Mouse (Mus musculus) kidney, postnatal 4 days (tissue): Measurements from ENCODE around the gene Nucb1.
"Not testable (repeated sequence)": the region's sequence is repeated elsewhere in the genome, so short reads cannot be mapped to it uniquely, and the experiment has no call there.

ENCODE experiments used
- DNase-seq, 2 experiments: peaks; one replicate each; pipeline ENCODE4 v3.0.0; 2021; ENCODE audit warnings: mixed read lengths in 2 of 2

Nucb1 gene

DNA sequence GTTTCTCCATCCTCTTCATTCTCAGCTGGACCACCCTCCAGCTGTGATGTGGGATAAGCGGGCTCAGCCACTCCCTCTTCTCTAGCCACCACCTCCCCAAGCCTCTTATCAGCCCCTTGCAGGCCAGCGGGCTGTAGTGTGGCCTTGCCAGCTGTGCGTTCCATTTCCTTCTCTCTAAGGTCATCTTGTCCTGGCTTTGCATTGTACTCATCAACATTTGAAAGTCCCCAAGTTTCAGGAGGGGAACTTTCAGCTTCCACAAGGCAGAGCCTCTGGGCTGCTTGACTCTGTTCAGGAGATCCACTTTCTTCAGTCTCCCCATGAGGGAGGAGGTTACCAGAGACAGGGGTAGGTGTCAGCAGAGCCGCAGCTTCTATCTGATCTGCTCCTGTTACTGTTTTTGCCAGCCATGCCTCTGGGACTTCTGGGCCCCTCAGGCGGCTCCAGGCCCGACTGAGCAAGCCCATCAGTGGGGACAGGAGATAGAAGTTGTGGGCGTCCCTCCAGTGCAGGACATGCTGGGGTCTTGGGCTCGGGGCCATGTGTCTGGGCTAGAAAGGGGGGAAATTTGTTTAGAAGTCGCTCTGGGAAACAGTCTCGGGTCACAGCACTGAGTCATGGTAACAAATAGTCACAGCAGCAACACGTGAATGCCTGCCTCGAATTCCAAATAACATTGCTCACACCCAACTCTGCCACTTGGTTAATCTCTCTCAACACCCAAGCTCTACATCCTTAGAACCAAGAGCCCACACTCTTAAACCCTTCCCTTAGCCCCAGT lies 14.8 kb upstream of the Nucb1 start:
- DNase-seq, result peak in 1 of 2 experiments; percentile 43

DNA sequence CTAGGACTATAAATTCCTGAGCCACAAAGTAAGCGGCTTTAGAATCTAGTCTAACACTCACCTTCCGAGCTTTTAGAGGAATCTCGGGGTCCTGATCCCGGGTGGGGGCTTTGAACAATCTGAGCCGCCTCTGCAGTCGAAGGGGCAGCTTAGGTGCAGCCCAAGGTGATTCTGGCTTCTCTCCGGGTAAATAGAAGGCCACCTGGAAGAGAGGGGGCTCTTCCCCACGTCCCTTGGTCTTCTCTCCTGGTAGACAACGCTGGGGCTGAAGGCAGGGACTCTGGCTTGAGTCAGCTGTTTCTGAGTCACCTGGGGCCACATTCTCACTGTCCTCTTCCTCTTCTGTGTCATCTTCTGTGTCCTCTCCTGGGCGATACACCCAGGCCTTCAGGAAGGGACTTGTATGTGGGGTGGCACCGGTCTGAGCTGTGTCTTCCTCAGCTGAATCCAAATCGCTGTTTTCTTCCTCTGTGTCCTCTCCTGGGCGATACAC lies 13.5 kb upstream of the Nucb1 start:
- DNase-seq, result no peak

- peak in 1 of 2 experiments; percentile 34 for DNase-seq
Measured at GRCm38 (mm10) chr7:45522957-45523676, 12.9 kb upstream of the Nucb1 start.

- DNase-seq, result no peak
Measured at GRCm38 (mm10) chr7:45522194-45522752, 12.1 kb upstream of the Nucb1 start.

DNA sequence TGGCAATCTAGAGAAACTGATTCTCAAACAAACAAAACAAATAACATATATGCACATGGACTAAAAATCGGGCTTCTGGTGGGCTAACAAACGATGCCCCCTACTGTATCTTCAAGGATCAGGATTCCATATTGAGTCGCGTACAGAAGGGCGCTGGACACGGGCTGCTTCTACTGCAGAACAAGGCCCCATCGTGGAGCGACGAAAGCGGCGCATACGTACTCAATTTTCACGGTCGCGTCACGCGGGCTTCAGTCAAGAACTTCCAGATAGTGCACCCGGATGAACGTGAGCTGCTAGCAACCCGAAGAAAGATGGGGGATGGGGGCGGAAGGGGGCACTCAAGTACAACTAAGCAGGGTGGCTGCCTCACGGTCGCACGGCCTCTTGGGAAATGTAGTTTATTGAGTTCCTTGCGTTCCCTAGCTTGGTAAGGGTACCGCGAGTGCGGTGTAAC lies 11.6 kb upstream of the Nucb1 start:
- DNase-seq, result peak; percentile 88 to 93

DNA sequence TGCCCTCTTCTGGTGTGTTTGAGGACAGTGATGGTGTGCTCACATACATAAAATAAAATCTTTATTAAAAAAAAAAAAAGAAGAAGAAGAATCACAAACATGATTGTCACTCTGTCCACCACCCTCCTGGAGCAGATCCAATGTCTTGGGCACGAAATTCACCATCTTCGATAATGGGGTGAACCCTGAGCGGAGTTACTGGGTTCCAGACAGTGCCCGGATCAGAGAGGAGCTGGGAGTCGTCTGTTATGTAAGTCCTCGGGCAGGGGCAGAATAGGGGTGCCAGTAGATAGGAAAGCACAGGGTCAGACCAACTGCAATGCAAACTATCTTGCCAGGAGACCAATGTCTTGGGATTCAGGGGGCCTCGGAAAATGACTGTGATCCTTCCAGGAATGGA lies 10.4 kb upstream of the Nucb1 start:
- no peak for DNase-seq

- DNase-seq, result no peak
Measured at GRCm38 (mm10) chr7:45519345-45520120, 9.3 kb upstream of the Nucb1 start.

DNA sequence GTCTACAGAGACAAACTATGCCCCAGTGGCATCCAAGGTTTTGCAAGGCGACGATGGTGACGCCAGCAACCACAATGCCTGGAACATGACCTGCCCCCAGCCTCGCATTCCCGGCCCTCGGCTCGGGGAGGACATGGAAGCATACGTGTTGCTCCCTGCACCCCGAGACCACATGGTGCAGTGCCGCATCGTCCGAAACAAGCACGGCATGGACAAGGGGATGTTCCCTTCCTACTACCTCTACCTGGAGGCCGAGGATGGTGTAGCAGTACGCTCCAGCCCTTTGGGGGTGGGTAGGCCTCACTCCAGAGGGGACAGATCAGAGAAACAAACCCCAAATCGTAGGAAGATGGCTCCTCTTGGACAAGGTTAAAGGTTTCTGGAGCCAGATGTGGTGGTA lies 8.4 kb upstream of the Nucb1 start:
- DNase-seq, result no peak

- DNase-seq, result not testable (repeated sequence)
Measured at GRCm38 (mm10) chr7:45516846-45517245, 6.6 kb upstream of the Nucb1 start.

DNA sequence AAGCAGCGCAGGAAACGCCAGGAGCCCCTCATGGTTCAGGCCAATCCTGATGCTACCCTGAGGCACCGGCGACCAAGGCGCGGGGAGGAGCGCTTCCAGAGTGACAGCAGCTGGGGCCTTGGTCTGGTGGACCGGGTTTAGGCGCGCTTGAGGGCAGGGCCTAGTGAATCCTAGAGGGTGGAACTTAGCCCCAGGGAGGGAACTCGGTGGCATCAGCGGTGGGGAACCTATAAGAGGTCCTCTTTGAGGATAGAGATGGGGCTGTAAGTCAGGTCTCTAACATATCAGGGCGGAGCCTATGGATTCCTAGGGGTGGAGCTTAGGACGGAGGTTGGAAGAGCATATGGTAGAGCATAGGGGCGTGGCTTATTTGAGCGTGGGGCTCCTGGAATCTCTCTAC lies 5.2 kb upstream of the Nucb1 start:
- peak in 1 of 2 experiments; percentile 26 for DNase-seq

DNA sequence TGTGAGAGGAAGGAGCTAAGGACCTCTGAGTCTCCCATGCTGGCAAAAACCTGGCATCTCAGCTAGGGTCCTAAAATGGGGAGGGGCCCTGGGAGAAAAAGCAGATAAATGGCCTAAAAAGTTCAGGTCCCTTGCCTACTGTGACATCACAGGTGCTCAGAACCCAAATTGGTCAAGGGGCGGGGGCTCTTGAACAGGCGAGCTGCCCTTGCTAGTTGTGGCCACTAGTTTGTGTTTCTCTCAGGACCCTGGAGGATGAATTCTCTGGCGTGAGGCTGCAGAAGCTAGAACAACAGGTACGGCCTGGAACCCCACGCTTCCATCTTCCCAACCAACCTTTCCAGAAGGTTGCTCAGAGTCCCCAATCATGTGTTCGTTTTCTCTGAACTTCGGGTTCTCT lies 4.2 kb upstream of the Nucb1 start:
- DNase-seq, result no peak

DNA sequence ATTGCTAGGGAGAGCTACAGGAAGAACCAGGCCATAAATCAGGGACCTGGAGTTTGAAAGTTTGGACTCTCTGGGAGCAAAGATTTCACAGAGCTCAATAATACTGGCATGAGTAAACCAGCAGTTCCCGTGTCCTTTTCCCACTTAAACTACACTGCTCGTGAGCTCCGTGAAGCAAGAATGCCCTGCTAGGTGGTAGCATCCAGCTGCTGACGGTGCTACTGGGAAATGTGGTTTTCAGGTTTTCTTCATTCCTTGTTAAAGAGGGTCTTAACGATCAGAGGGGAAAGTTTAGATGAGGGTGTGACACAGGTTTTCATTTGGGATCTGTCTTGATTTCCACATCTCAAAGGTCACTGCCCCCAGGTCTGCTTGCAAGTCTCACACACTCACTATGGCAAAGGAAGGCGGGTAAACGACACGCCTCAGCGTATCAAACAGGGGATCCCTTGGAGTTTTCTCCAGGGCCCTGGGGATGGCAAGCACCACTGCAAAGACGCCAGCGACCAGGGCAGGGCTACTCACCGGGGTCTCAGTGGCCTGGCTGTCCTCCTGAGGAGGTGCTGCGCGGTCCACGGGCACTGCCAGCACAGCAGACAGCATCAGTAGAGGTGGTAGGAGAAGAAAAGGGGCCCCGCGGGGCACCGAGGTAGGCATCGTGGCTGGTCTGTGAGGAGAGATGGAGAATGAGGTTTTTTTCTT lies 874 bp downstream of the Nucb1 start:
- DNase-seq, result peak in 1 of 2 experiments; percentile 39

DNA sequence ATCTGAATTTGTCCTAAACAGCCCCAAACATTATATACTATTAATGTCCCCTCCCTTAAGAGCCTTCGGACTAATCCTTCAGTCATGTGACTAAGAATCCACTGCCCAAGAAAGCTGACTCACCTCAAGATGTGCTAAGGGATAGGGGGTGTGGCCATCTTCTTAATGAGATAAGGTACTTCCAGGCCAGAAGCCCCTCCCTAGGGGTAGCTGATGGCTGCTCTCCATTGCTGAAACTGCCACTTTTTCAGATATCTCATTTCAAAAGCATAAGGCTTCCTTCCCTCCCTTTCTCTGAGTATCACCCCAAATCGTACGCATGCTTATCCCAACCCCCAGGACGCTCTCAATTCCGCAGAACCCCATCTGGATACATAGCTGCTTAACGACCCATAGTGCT lies 1.6 kb downstream of the Nucb1 start:
- no peak for DNase-seq

DNA sequence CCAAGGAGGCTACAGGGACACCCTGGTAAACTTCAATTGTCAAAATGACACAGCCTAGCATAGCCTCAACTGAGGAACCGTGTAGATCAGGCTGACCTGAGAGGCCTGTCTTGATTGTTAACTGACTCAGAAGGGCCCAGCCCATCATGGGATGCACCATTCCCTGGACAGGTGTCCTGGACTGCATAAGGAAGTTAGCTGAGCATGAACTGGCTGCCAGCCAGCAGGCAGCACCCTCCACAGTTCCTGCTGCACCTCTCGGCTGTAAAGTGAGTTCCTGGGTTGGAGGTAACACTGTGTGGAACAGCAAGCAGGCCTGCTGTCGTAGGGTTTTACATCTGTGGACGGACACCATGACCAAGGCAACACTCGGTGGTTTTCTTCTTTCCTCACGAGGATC lies 2.6 kb downstream of the Nucb1 start:
- DNase-seq, result peak in 1 of 2 experiments; percentile 43

- no peak for DNase-seq
Measured at GRCm38 (mm10) chr7:45498427-45498826, 11.8 kb downstream of the Nucb1 start.

GRCm38 (mm10) chr7:45494548-45494947 lies 15.7 kb downstream of the Nucb1 start:
- DNase-seq, result no peak

GRCm38 (mm10) chr7:45492951-45493350 lies 17.3 kb downstream of the Nucb1 start:
- DNase-seq, result no peak

DNA sequence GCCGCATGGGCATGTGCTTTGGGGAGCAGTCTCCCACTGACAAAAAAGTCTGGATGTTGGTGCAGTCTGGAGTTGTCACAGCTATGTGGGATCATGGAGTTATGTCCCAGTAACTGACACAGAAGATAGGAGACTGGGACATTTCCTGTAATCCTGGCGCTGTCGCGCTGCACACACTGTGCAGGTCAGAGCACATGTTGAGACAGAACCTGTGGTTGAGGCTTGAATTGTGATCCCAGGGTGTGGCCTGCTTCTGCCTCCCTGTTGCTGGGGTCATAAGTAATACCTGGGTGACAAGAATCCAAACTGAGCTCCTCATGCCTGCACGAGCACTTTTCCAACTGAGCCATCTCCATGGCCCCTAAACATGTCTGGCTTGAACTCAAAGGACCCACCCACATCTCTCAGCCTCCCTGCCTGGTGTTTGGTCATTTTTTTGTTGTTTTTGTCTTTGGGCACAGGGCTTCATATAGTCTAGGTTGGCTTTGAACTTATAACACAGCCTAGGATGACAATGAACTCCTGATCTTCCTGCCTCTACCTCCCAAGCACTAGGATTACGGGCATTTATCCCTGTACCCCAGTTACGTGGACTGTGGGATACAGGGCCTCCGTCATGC lies 17.9 kb downstream of the Nucb1 start:
- no peak for DNase-seq

- peak; percentile 53 to 66 for DNase-seq
Measured at GRCm38 (mm10) chr7:45491264-45491663, 18.9 kb downstream of the Nucb1 start.

GRCm38 (mm10) chr7:45490822-45491221 lies 19.4 kb downstream of the Nucb1 start:
- DNase-seq, result peak in 1 of 2 experiments; percentile 55

DNA sequence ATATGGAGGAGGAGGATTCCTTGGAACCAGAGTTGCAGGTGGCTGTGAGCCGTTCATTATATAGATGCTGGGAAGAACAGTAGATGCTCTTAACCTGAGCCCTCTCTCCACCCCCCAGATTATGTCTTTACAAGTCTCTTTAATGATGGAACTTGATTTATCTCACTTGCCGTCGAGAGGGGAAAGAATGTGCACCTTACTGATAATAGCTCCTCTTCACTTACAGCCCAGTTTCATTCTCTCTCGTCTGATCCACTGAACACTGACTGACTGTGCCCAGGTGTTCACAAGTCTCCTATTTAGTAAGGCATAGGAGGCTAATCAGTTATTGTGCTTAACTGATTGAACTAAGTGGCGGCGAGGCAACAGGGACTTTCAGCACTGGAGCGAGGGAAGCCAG lies 20.6 kb downstream of the Nucb1 start:
- DNase-seq, result no peak
